Mouse (Mus musculus): ENCODE results near the gene 1700016C15Rik.
A peak's percentile ranks its signal among the peaks of the same experiment; 100 is the strongest.

1700016C15Rik gene

DNA sequence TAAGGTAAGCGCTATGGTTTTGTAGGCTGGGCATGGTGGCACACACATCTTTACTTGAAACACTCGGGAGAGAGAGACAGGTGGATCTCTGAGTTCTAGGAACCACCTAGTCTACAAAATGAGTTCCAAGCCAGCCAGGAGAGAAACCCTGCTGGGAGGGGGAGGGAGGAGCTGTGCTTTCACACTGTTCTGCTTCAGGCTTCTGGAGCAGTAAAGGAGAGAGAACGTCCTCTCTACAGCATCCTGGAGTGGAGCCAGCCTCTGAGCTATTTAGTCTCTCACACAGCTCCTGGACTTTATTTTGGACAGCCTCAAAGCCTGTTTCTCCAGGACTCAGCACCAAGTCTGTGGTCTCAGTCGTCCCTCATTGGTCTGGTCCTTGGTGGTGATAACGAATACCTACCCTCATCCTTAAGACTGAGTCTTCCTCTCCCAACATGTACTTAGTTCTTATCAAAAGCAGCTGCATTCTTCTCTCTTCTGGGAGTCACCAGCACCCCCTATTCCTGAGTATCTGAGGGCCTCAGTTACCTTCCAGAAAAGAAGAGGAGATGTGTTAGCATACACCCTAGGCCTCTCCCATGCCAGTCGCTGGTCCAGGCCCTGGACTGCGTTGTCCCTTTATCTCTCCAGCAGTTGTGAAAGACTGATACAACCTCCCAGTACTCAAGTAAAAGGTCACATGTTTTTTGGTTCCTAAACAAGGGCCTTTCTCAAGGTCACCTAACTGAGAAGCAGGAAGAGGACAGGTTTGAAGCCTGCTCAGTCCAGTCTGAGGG, 12.4 kb upstream of the 1700016C15Rik start:
- no peak for DNase-seq (ENCODE audit: low spot score in 2 of 2)

- no peak for DNase-seq (ENCODE audit: low spot score in 2 of 2)
These were observed 11.1 kb upstream of the 1700016C15Rik start for GRCm38 (mm10) chr1:177718340-177719028.

GRCm38 (mm10) chr1:177719029-177719427, 10.6 kb upstream of the 1700016C15Rik start:
- no peak for DNase-seq (ENCODE audit: low spot score in 2 of 2)

GRCm38 (mm10) chr1:177723786-177724185, 5.8 kb upstream of the 1700016C15Rik start:
- DNase-seq (ENCODE audit: low spot score in 2 of 2), result no peak

DNA sequence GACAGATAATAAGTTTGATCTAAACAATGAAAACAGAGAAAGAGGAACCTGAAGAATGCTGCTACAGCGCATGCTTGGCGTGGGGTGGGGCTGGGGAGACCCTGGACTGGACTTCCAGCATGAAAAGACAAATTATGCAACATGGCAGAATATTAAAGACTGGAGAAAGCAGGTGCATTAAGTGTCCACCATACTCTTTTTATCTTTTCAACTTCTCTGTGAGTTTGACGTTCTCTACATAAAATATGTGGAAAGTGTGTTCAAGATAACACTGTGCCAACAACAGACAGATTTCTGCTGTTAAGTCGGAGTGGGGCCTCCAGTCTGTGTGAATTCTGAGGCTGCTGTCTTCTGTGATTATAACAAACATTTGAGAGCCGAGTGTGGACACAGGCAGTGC, 2.7 kb upstream of the 1700016C15Rik start:
- DNase-seq (ENCODE audit: low spot score in 2 of 2), result no peak

GRCm38 (mm10) chr1:177727883-177728525, 1.6 kb upstream of the 1700016C15Rik start:
- no peak for DNase-seq (ENCODE audit: low spot score in 2 of 2)

GRCm38 (mm10) chr1:177731973-177732372, 2.4 kb downstream of the 1700016C15Rik start:
- DNase-seq (ENCODE audit: low spot score in 2 of 2), result no peak

DNA sequence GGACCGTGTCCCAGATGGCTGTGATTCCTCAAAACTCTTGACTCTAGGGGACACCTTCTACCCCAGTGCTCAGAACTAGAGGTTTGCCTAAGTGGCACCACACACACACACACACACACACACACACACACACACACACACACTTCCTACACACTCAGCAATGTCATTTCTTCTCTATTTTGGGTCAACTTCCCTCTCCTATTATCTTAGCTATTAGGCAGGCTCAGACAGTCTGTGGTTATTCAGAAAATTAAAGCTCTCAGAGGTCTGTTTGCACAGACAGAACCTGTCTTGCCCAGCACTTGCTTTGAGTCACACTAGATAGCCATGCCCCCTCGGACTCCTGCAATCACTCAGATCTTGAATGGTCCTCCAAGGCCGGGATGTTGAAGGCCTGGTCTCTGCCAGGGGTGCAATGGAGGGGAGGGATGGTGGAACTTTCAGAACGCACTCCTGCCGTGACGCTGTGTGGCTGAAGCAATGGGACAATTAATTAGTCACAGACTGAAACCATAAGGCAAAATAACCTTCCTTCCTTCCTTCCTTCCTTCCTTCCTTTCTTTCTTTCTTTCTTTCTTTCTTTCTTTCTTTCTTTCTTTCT, 8.0 kb downstream of the 1700016C15Rik start:
- no peak for DNase-seq (ENCODE audit: low spot score in 2 of 2)

GRCm38 (mm10) chr1:177740707-177741106, 11.1 kb downstream of the 1700016C15Rik start:
- DNase-seq (ENCODE audit: low spot score in 2 of 2), result no peak

- DNase-seq (ENCODE audit: low spot score in 2 of 2), result no peak
These were observed 12.5 kb downstream of the 1700016C15Rik start for GRCm38 (mm10) chr1:177742119-177742518.

DNA sequence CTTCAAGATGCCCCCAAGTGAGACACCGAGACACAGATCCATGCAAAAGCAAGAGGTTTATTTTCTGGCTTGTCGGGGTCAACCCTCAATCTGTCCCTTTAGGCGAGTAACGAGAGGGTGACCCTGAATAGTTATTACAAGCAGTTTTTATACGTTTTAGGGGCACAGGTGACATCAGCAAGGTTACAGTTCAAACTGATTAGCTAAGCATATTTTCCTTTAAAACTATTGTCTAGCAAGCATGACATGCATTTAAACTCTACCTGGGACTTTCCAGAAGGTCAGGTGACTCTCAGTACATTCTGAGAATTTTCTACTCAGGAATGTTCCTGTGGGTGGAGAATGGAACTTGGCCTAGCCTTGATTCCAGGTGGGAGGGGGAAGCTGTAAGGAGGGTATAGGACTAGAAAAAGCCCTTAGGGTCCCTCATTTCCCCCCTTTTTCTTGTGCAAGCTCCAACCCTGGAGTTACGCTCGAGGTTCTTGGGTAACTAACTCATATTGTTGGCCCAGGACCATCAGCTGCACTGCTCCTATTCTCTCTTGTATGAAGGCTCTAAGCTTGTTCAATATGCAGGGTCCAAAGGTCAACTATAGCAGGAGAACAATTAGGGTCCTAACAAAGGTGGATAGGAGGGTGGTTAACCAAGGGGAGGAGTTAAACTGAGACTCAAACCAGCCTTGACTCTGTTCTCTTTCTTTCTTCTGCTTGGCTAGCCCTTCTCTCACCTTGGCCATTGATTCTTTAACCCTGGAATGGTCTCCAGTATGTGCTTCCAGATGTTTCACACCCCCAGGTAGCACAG, 15.1 kb downstream of the 1700016C15Rik start:
- no peak for DNase-seq (ENCODE audit: low spot score in 2 of 2)

GRCm38 (mm10) chr1:177747869-177748540, 18.4 kb downstream of the 1700016C15Rik start:
- no peak for DNase-seq (ENCODE audit: low spot score in 2 of 2)

GRCm38 (mm10) chr1:177753496-177753895, 23.9 kb downstream of the 1700016C15Rik start:
- no peak for DNase-seq (ENCODE audit: low spot score in 2 of 2)

DNA sequence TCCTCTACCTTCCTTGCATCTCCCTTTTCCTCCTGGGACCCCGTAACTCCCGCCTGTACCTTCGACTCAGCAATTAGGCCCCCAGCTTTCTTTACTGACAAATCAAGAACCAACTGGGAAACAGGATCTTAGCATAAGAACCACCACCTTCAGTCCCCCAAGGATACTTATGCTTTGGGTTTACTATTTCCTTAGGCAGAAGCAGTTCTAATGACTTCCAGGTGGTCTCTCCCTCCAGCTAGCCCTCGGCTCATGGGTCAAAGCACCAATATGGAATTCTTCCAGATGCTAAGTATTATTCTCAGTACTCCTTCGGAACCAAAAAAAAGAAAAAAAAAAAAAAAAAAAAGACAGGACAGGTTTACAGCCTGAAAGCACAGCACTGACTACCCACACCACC, 27.6 kb downstream of the 1700016C15Rik start:
- DNase-seq (ENCODE audit: low spot score in 2 of 2), result no peak

DNA sequence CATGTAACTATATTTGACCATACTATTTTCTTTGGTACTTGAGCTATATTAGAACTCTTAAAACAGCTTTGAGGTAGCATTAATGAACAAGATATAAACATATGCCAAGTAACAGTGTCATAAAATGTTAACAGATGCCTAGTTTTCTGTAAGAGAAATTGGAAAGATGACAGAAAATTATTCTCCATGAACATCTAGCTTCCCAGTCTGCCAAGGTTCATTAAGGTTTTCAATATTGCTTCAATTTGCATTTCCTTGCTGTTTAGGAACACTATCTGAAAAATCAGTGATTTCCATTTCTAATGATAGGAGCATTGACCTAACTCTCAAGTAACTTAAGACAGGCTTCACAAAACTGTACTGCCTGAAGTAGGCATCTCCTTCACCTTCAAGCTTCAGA, 39.3 kb downstream of the 1700016C15Rik start:
- DNase-seq (ENCODE audit: low spot score in 2 of 2), result no peak

GRCm38 (mm10) chr1:177777397-177777796, 47.8 kb downstream of the 1700016C15Rik start:
- no peak for DNase-seq (ENCODE audit: low spot score in 2 of 2)

GRCm38 (mm10) chr1:177792835-177793234, 63.2 kb downstream of the 1700016C15Rik start:
- no peak for DNase-seq (ENCODE audit: low spot score in 2 of 2)

DNA sequence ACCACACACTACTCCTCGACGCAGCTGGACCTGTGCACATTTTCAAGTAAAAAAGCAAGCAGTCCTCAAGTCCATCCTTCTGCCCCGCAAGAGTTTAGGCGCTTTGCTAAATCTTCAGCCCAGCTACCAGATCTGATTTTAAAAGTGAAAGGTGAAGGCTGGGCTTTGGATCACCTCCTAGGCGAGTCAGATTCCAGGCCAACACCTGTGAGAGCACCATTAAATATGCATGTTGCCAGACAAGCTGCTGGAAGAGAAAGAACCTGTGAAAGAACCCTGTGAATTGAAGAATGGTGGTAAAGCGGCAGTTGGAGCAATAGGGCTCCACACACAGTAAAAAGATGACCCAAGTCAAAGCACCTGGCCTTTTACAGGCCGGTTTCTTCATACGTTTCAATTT, 65.3 kb downstream of the 1700016C15Rik start:
- no peak for DNase-seq (ENCODE audit: low spot score in 2 of 2)

- peak; percentile 2 for DNase-seq (ENCODE audit: low spot score in 2 of 2)
These were observed 66.0 kb downstream of the 1700016C15Rik start for GRCm38 (mm10) chr1:177795421-177796192.
